In the genomic region with DNA sequence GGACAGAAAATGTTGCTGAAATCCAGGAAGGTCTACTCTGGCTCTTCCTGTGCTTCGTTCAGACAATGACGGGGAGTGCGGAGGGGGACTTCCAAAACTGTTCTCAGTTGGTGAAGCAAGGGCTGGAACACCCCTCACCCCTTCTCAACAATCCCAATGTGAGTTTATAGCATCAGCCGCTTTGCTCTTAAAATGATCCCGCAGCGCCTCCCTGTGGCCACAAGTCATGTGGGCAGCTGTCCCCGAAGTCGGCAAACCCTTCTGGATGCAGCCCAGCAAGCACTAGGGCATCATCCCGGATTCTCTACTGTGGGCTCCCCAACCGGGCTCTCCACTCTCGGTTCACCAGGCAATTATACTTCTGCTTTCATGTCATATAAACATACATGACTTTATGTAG, we compare ENCODE assay signal across 8 mouse cellular contexts. TPM values are rescaled to one million over a fixed set of nuclear protein-coding genes. Genes with fewer than 3 reads are reported as not detected.
DNase-seq lines count a peak whose midpoint lies in the region; ATAC-seq and TF ChIP-seq lines count a peak whose summit lies in the region.

No protein-coding gene starts in this region.

- no peaks in the 10 kb centered on the region for H3K4me1 ChIP-seq in liver, embryonic 12.5 days
- no peaks in the 10 kb centered on the region for H3K4me1 ChIP-seq in liver, adult 2 months (ENCODE audit: control insufficient read depth, insufficient read depth, low read length)
- H3K4me1 ChIP-seq in neural tube, embryonic 13.5 days (replicated peaks) = peaks cover 3% of the 10 kb centered on the region; the same call in 1 of the 2 replicates

- no peaks in the 10 kb centered on the region for H3K79me2 ChIP-seq in liver, adult 2 months (ENCODE audit: control insufficient read depth, insufficient read depth, low read length)

- H3K9me3 ChIP-seq in liver, embryonic 12.5 days (replicated peaks) = no peaks in the 10 kb centered on the region
- no peaks in the 10 kb centered on the region for H3K9me3 ChIP-seq in neural tube, embryonic 13.5 days

- no peak overlapping the region for H3K9ac ChIP-seq in liver, embryonic 12.5 days
- H3K9ac ChIP-seq in liver, adult 2 months (ENCODE audit: low read depth, low read length) = no peak overlapping the region
- H3K9ac ChIP-seq in neural tube, embryonic 13.5 days = no peak overlapping the region

- H3K4me2 ChIP-seq in liver, embryonic 12.5 days = no peak overlapping the region
- H3K4me2 ChIP-seq in neural tube, embryonic 13.5 days = no peak overlapping the region

- 7% methylated on average over 11 of the region's 11 CpGs for WGBS in liver, embryonic 12.5 days (ENCODE audit: insufficient replicate concordance)
- 8% methylated on average over 11 of the region's 11 CpGs for WGBS in liver, adult 2 months
- WGBS in neural tube, embryonic 13.5 days = 3% methylated on average over 11 of the region's 11 CpGs

- ATAC-seq in liver, embryonic 12.5 days = no peak
- ATAC-seq in neural tube, embryonic 13.5 days (ENCODE audit: low read depth) = peak; percentile 50; the same call in 1 of the 2 replicates

- DNase-seq in liver = peak; percentile 72
- DNase-seq in cerebellum, postnatal 14 days = peak; percentile 92 to 96
- DNase-seq in frontal cortex, postnatal 25 days (ENCODE audit: low spot score in 2 of 2) = peak; percentile 71 to 80
- peak; percentile 43 for DNase-seq in kidney, adult 9 months
- DNase-seq in liver, adult 2 months (ENCODE audit: extremely low read depth, low read depth, low spot score) = peak; percentile 43
- peak; percentile 24 for DNase-seq in telencephalon, adult 2 months (ENCODE audit: low read depth, low spot score)

- H3K27me3 ChIP-seq in liver, embryonic 12.5 days (replicated peaks) = 0 out of 2 replicates have a peak, but pooled peaks cover 4% of the 10 kb centered on the region
- no peaks in the 10 kb centered on the region for H3K27me3 ChIP-seq in liver, adult 2 months (ENCODE audit: control insufficient read depth, insufficient read depth, low read length)
- H3K27me3 ChIP-seq in neural tube, embryonic 13.5 days = no peaks in the 10 kb centered on the region

- H3K4me3 ChIP-seq in liver, embryonic 12.5 days = no peak overlapping the region
- H3K4me3 ChIP-seq in liver, adult 2 months (ENCODE audit: insufficient read depth, low read depth, low read length) = no peak overlapping the region
- no peak overlapping the region for H3K4me3 ChIP-seq in neural tube, embryonic 13.5 days

- no peak for TF ChIP-seq POLR2A in liver, adult 2 months (IDR thresholded peaks at IDR 0.05; ENCODE audit: extremely low read depth, insufficient read depth, low read length)

- H3K27ac ChIP-seq in liver, embryonic 12.5 days = no peak overlapping the region
- H3K27ac ChIP-seq in liver, adult 2 months (replicated peaks; ENCODE audit: insufficient read depth, low read depth, low read length) = no peak overlapping the region
- H3K27ac ChIP-seq in neural tube, embryonic 13.5 days (replicated peaks) = no peak overlapping the region

- no peaks in the 10 kb centered on the region for H3K36me3 ChIP-seq in liver, embryonic 12.5 days
- H3K36me3 ChIP-seq in liver, adult 2 months (ENCODE audit: control insufficient read depth, insufficient read depth, low read length) = no peaks in the 10 kb centered on the region
- H3K36me3 ChIP-seq in neural tube, embryonic 13.5 days = no peaks in the 10 kb centered on the region

- TF ChIP-seq CTCF in liver, adult 2 months (IDR thresholded peaks at IDR 0.05; ENCODE audit: low read depth, low read length) = peak; percentile 92

RNA-seq across cellular contexts. Expression of a gene that starts 25.9 kb away (rescaled TPM):
- polyA plus RNA-seq in liver, embryonic 12.5 days (2016; fragmentation: Nextera tagmentation; extraction: Ambion mirVana) = 2.4 and 3.0 TPM in 2 replicates
- total RNA-seq in liver, adult 2 months (2014; rRNA removed) = 1.8 and 2.1 TPM in 2 replicates
- polyA plus RNA-seq in liver, adult 2 months (2012; rRNA removed) = 0.06 and 0.10 TPM in 2 replicates
- polyA plus RNA-seq in neural tube, embryonic 13.5 days (2015; fragmentation: Nextera tagmentation; extraction: Ambion mirVana) = 6.5 and 8.0 TPM in 2 replicates

Comparison
In these comparisons a context has a peak if more than half of its experiments do, and no peak if none do; other contexts are left out.
1. DNase-seq: peak in every context shown above with its lines; median percentile 94 in cerebellum, postnatal 14 days; 76 in frontal cortex, postnatal 25 days; 72 in liver; 43 in kidney, adult 9 months; 43 in liver, adult 2 months; 24 in telencephalon, adult 2 months.